Mouse (Mus musculus): ENCODE data around the gene Nav2.

GRCm38 (mm10) chr7:49513763-49514437, 605.4 kb downstream of the Nav2 start:
- TF ChIP-seq CTCF (IDR thresholded peaks at IDR 0.05; ENCODE audit: low read depth) (no peak), EP300 (optimal IDR thresholded peaks at IDR 0.05) (no peak)
